In the genomic region with DNA sequence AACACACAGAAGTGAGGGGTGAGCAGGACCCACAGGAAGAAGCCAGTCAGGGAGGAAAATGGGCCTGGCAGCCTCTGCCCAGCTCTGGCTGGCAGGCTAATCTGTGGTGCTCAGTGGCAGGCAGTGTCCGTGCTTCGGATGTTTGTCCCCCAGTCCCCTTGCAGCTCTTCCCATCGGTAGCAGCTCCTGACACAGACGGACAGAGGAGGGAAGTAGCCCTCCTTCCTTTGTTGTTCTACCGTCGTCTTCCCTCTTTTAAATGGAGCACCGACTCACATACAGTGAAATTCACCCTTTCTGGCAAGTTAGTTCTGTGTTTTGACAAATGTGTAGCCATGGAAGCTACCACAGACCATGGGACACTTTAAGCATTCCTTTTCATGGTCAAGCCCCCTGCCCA, we compare ENCODE assay signal across 20 mouse cellular contexts. TPM values are rescaled to one million over a fixed set of nuclear protein-coding genes. Genes with fewer than 3 reads are reported as not detected.
DNase-seq lines count a peak whose midpoint lies in the region; ATAC-seq and TF ChIP-seq lines count a peak whose summit lies in the region.
"Had no signal": no experiment of that assay in that cellular context is flagged by ENCODE, and none has a peak within 500 bp of the region (broad histone marks: within the 10 kb centered on the region; RNA-seq: fewer than 3 reads in every experiment).

No protein-coding gene starts in this region.

- no peaks in the 10 kb centered on the region for H3K36me3 ChIP-seq in forebrain, embryonic 10.5 days (replicated peaks)
- H3K36me3 ChIP-seq in forebrain, embryonic 16.5 days (ENCODE audit: control insufficient read depth, insufficient read depth), result no peaks in the 10 kb centered on the region
- no peaks in the 10 kb centered on the region for H3K36me3 ChIP-seq in heart, embryonic 14.5 days (ENCODE audit: control insufficient read depth, insufficient read depth, low read length)
- H3K36me3 ChIP-seq in intestine, embryonic 16.5 days (ENCODE audit: control insufficient read depth, insufficient read depth, low read length), result no peaks in the 10 kb centered on the region
- H3K36me3 ChIP-seq in limb, embryonic 10.5 days, result no peaks in the 10 kb centered on the region
- H3K36me3 ChIP-seq: embryonic facial prominence, embryonic 13.5 days; hindbrain, embryonic 15.5 days; midbrain, embryonic 12.5 days had no signal

- peaks cover 91% of the 10 kb centered on the region for H3K27me3 ChIP-seq in forebrain, embryonic 10.5 days (ENCODE audit: poor library complexity, severe bottlenecking)
- H3K27me3 ChIP-seq in forebrain, embryonic 16.5 days (replicated peaks; ENCODE audit: control insufficient read depth, insufficient read depth, low read length), result no peaks in the 10 kb centered on the region
- no peaks in the 10 kb centered on the region for H3K27me3 ChIP-seq in heart, embryonic 14.5 days (ENCODE audit: control insufficient read depth, insufficient read depth, low read length)
- no peaks in the 10 kb centered on the region for H3K27me3 ChIP-seq in intestine, embryonic 16.5 days (replicated peaks; ENCODE audit: control insufficient read depth, insufficient read depth, low read length)
- H3K27me3 ChIP-seq in limb, embryonic 10.5 days (ENCODE audit: low read depth, poor library complexity, severe bottlenecking), result no peaks in the 10 kb centered on the region
- H3K27me3 ChIP-seq: embryonic facial prominence, embryonic 13.5 days; hindbrain, embryonic 15.5 days had no signal

- peaks cover 57% of the 10 kb centered on the region for H3K4me1 ChIP-seq in forebrain, embryonic 10.5 days
- peaks cover 38% of the 10 kb centered on the region for H3K4me1 ChIP-seq in forebrain, embryonic 16.5 days (replicated peaks; ENCODE audit: control insufficient read depth, insufficient read depth, low read length)
- H3K4me1 ChIP-seq in heart, embryonic 14.5 days (ENCODE audit: control insufficient read depth in 2 of 2, insufficient read depth in 2 of 2, low read length in 2 of 2), result peaks cover 23 to 30% of the 10 kb centered on the region in 2 experiments
- peaks cover 20% of the 10 kb centered on the region for H3K4me1 ChIP-seq in intestine, embryonic 16.5 days (ENCODE audit: control insufficient read depth, insufficient read depth, low read length)
- H3K4me1 ChIP-seq in limb, embryonic 10.5 days, result peaks cover 39% of the 10 kb centered on the region

- WGBS in forebrain, embryonic 10.5 days, result 40% methylated on average over 7 of the region's 7 CpGs
- 21% methylated on average over 7 of the region's 7 CpGs for WGBS in forebrain, embryonic 16.5 days
- WGBS in heart, embryonic 14.5 days, result 13% methylated on average over 7 of the region's 7 CpGs
- 48% methylated on average over 7 of the region's 7 CpGs for WGBS in intestine, embryonic 16.5 days
- 66% methylated on average over 7 of the region's 7 CpGs for WGBS in limb, embryonic 10.5 days

- peak overlapping the region; percentile 65 for H3K27ac ChIP-seq in forebrain, embryonic 10.5 days
- no peak overlapping the region for H3K27ac ChIP-seq in forebrain, embryonic 16.5 days (ENCODE audit: low read length)
- H3K27ac ChIP-seq in heart, embryonic 14.5 days (replicated peaks in 1 of 2; ENCODE audit: control insufficient read depth in 1 of 2, insufficient read depth in 1 of 2, low read depth in 2 of 2, low read length in 2 of 2), result peak overlapping the region; percentile 86 to 87
- peak overlapping the region; percentile 74 for H3K27ac ChIP-seq in layer of hippocampus, adult 2 months
- H3K27ac ChIP-seq in intestine, embryonic 16.5 days (ENCODE audit: low read length), result 0 out of 2 replicates have a peak overlapping the region, but pooled peaks have one; percentile 23
- H3K27ac ChIP-seq in limb, embryonic 10.5 days, result no peak overlapping the region
- H3K27ac ChIP-seq: embryonic facial prominence, embryonic 13.5 days; hindbrain, embryonic 15.5 days; midbrain, embryonic 12.5 days had no signal

- H3K9me3 ChIP-seq in forebrain, embryonic 10.5 days, result no peaks in the 10 kb centered on the region
- no peaks in the 10 kb centered on the region for H3K9me3 ChIP-seq in forebrain, embryonic 16.5 days (ENCODE audit: control insufficient read depth, low read length)
- H3K9me3 ChIP-seq in heart, embryonic 14.5 days (ENCODE audit: control insufficient read depth, low read length), result no peaks in the 10 kb centered on the region
- H3K9me3 ChIP-seq in intestine, embryonic 16.5 days (ENCODE audit: control insufficient read depth, low read length), result no peaks in the 10 kb centered on the region
- H3K9me3 ChIP-seq in limb, embryonic 10.5 days (replicated peaks), result no peaks in the 10 kb centered on the region
- H3K9me3 ChIP-seq: embryonic facial prominence, embryonic 13.5 days; hindbrain, embryonic 15.5 days; midbrain, embryonic 12.5 days had no signal

- TF ChIP-seq CTCF in layer of hippocampus, adult 2 months (conservative IDR thresholded peaks at IDR 0.05), result no peak

- DNase-seq in forebrain, embryonic 10.5 days (ENCODE audit: extremely low spot score, low spot score), result no peak
- no peak for DNase-seq in heart, adult 9 months (ENCODE audit: low spot score in 2 of 2)
- no peak for DNase-seq in layer of hippocampus, adult 2 months (ENCODE audit: low spot score in 2 of 2)
- no peak for DNase-seq in layer of hippocampus, postnatal 36 days
- DNase-seq in limb, embryonic 10.5 days (ENCODE audit: low spot score), result no peak
- DNase-seq: cerebellum, adult 9-10 months; gastrocnemius, postnatal 36 days; kidney, adult 8-10 months; lung, adult 18-20 months; lung, postnatal 4 days had no signal

- no peak overlapping the region for H3K4me2 ChIP-seq in forebrain, embryonic 16.5 days (ENCODE audit: low read length)
- peak overlapping the region; percentile 57 for H3K4me2 ChIP-seq in heart, embryonic 14.5 days (ENCODE audit: low read length)
- no peak overlapping the region; the same call in 1 of the 2 replicates for H3K4me2 ChIP-seq in intestine, embryonic 16.5 days (ENCODE audit: low read depth, low read length)
- H3K4me2 ChIP-seq: embryonic facial prominence, embryonic 13.5 days; hindbrain, embryonic 15.5 days had no signal

- H3K9ac ChIP-seq in forebrain, embryonic 16.5 days (replicated peaks; ENCODE audit: low read depth, low read length), result no peak overlapping the region
- H3K9ac ChIP-seq in heart, embryonic 14.5 days (ENCODE audit: low read length), result peak overlapping the region; percentile 28; the same call in 1 of the 2 replicates
- H3K9ac ChIP-seq in intestine, embryonic 16.5 days (ENCODE audit: low read depth, low read length), result no peak overlapping the region
- H3K9ac ChIP-seq: embryonic facial prominence, embryonic 13.5 days; hindbrain, embryonic 15.5 days; midbrain, embryonic 12.5 days had no signal

- peak overlapping the region; percentile 19; the same call in 1 of the 2 replicates for H3K4me3 ChIP-seq in forebrain, embryonic 10.5 days
- H3K4me3 ChIP-seq in forebrain, embryonic 16.5 days (replicated peaks; ENCODE audit: low read length), result no peak overlapping the region
- no peak overlapping the region for H3K4me3 ChIP-seq in heart, embryonic 14.5 days (ENCODE audit: control insufficient read depth in 1 of 2, insufficient read depth in 1 of 2, low read depth in 1 of 2, low read length in 2 of 2)
- H3K4me3 ChIP-seq in layer of hippocampus, adult 2 months, result no peak overlapping the region
- no peak overlapping the region for H3K4me3 ChIP-seq in intestine, embryonic 16.5 days (ENCODE audit: low read length)
- H3K4me3 ChIP-seq in limb, embryonic 10.5 days, result no peak overlapping the region
- H3K4me3 ChIP-seq: embryonic facial prominence, embryonic 13.5 days; hindbrain, embryonic 15.5 days; midbrain, embryonic 12.5 days had no signal

- ATAC-seq in forebrain, embryonic 16.5 days, result no peak
- no peak for ATAC-seq in heart, embryonic 14.5 days (ENCODE audit: insufficient number of reproducible peaks, insufficient read depth, low FRiP score, low read depth)
- no peak for ATAC-seq in intestine, embryonic 16.5 days
- ATAC-seq: CD4-positive, CD25-positive, alpha-beta regulatory T cell, adult 4 months had no signal

RNA-seq across cellular contexts. Expression of a gene that starts 38.2 kb away (rescaled TPM):
- polyA plus RNA-seq in forebrain, embryonic 10.5 days (2016; fragmentation: Nextera tagmentation; extraction: Ambion mirVana), result 0.16 and 0.20 TPM in 2 replicates
- polyA plus RNA-seq in forebrain, embryonic 16.5 days (2015; fragmentation: Nextera tagmentation; extraction: Ambion mirVana), result 0.40 and 1.2 TPM in 2 replicates
- 0.16 and 0.42 TPM in 2 replicates for polyA plus RNA-seq in heart, embryonic 14.5 days (2014; fragmentation: Nextera tagmentation; extraction: Ambion mirVana)
- total RNA-seq in layer of hippocampus, adult 2 months (2021), result not detected
- not detected for total RNA-seq in layer of hippocampus, postnatal 36 days (2021)
- polyA plus RNA-seq in intestine, embryonic 16.5 days (2015; fragmentation: Nextera tagmentation; extraction: Ambion mirVana), result 0.24 and 0.37 TPM in 2 replicates
- 0.16 TPM in 2 replicates for polyA plus RNA-seq in limb, embryonic 10.5 days (2016; fragmentation: Nextera tagmentation; extraction: Ambion mirVana)
- total RNA-seq: gastrocnemius, postnatal 36 days; left cerebral cortex, postnatal 36 days; liver, adult 2 months; MEL had no signal
- polyA plus RNA-seq: liver, adult 2 months had no signal

Comparison
In these comparisons a context has a peak if more than half of its experiments do, and no peak if none do; other contexts are left out.
1. H3K27ac ChIP-seq: peak in forebrain, embryonic 10.5 days (single experiment), heart, embryonic 14.5 days (2 of 2), layer of hippocampus, adult 2 months (single experiment) and intestine, embryonic 16.5 days (single experiment); none in forebrain, embryonic 16.5 days (single experiment) and limb, embryonic 10.5 days (single experiment).